8 mouse cellular contexts compared by ENCODE assay signal in the genomic region with DNA sequence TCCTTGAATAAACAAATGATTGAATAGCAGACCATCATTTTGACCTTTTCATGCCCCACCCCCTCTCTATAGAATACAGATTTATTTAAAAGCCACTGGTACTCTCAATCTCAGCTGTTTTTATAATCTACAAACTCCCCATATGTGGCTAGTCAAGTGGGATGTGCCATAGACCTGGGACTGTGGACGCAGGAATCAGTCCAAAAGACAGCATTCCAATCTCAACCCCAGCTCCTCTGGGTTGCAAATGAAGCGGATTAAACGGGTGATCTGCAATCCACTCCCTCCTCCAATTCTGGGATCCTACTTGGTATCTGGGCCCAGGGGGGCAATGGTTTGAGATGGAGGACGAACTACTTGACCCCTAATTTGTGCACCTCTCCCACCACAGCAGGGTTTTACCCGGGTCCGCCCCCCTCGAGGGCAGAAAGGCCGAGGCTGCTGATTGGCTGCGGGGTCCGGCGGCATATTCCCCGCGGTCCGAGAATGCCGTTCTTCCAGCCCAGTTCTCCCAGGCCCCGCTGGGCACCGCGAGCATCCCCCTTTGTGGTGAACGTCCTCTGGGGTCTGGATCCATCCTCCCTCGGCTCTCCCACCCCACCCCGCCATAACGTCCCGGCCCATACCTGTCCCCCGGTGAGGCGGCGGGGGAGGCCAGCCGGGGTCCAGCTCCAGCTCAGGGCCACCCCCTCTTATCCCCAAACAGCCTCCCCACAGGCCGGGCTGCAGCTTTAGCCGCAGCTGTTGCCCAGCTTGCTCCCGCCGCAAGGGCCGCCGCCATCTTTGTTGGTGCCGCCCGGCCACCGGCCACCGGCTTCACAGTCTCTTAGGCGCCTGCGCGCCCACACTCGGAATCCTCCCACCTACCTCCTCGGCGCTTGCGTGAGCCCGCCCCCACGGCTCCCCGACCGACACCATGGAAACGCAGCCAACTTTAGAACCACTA. TPM values are rescaled to one million over a fixed set of nuclear protein-coding genes. Genes with fewer than 3 reads are reported as not detected.
DNase-seq lines count a peak whose midpoint lies in the region; ATAC-seq lines count a peak whose summit lies in the region.

A gene (minus strand): TSS at position 856 of the 946 bp plus-strand sequence.

- peak within 1 kb of the TSS; percentile 94 for H3K9ac ChIP-seq in hindbrain, embryonic 15.5 days

- H3K4me2 ChIP-seq in hindbrain, embryonic 15.5 days: peak within 1 kb of the TSS; percentile 59

- peak; percentile 94 for ATAC-seq in hindbrain, embryonic 15.5 days (ENCODE audit: low FRiP score, low read depth)

- WGBS in hindbrain, embryonic 15.5 days: under 1% methylated on average over 46 of the region's 49 CpGs

- no peaks in the 10 kb centered on the region for H3K27me3 ChIP-seq in hindbrain, embryonic 15.5 days

- H3K9me3 ChIP-seq in hindbrain, embryonic 15.5 days: no peaks in the 10 kb centered on the region

- H3K27ac ChIP-seq in hindbrain, embryonic 15.5 days (replicated peaks): peak within 1 kb of the TSS; percentile 95

- peak within 1 kb of the TSS; percentile 85 for H3K4me3 ChIP-seq in hindbrain, embryonic 15.5 days

- peak; percentile 94 for DNase-seq in R1 (ENCODE audit: low read depth, low spot score)
- peak; percentile 94 to 96 for DNase-seq in cerebellum, postnatal 25 days
- peak; percentile 92 to 96 for DNase-seq in frontal cortex, postnatal 36 days (ENCODE audit: low spot score in 2 of 2)
- DNase-seq in left cerebral cortex, adult 11 months (ENCODE audit: low spot score): peak; percentile 88
- DNase-seq in lung, postnatal 4 days: peak; percentile 96
- DNase-seq in retina, postnatal 7 days (ENCODE audit: low read depth, low spot score): peak; percentile 87
- DNase-seq in urinary bladder, adult 2 months (ENCODE audit: low spot score): peak; percentile 87

- H3K4me1 ChIP-seq in hindbrain, embryonic 15.5 days (replicated peaks): peaks cover 26% of the 10 kb centered on the region

- peaks cover 39% of the 10 kb centered on the region for H3K36me3 ChIP-seq in hindbrain, embryonic 15.5 days

RNA-seq across cellular contexts. Expression of the gene that starts here (rescaled TPM):
- polyA plus RNA-seq in hindbrain, embryonic 15.5 days (2015; fragmentation: Nextera tagmentation; extraction: Ambion mirVana): 99.8 and 106 TPM in 2 replicates
- polyA plus RNA-seq in urinary bladder, adult 2 months (2012; rRNA removed): 44.7 and 48.4 TPM in 2 replicates

Comparison
In these comparisons a context has a peak if more than half of its experiments do, and no peak if none do; other contexts are left out.
1. Peak in every context shown above with its lines: DNase-seq, ATAC-seq, H3K4me3 ChIP-seq and H3K27ac ChIP-seq.